Mouse (Mus musculus) neutrophil, adult 65 days (primary cell): Measurements from ENCODE around the gene Eipr1. TPM values are rescaled to one million over a fixed set of nuclear protein-coding genes. Genes with fewer than 3 reads are reported as not detected.

Experiments
- total RNA-seq: library from RNA; stranded (reverse); gene quantifications from 2 replicates; pipeline ENCODE4 v1.2.4, GENCODE M21; 2023

The Eipr1 gene
- total RNA-seq: 15.9 and 17.5 TPM in 2 replicates

DNA sequence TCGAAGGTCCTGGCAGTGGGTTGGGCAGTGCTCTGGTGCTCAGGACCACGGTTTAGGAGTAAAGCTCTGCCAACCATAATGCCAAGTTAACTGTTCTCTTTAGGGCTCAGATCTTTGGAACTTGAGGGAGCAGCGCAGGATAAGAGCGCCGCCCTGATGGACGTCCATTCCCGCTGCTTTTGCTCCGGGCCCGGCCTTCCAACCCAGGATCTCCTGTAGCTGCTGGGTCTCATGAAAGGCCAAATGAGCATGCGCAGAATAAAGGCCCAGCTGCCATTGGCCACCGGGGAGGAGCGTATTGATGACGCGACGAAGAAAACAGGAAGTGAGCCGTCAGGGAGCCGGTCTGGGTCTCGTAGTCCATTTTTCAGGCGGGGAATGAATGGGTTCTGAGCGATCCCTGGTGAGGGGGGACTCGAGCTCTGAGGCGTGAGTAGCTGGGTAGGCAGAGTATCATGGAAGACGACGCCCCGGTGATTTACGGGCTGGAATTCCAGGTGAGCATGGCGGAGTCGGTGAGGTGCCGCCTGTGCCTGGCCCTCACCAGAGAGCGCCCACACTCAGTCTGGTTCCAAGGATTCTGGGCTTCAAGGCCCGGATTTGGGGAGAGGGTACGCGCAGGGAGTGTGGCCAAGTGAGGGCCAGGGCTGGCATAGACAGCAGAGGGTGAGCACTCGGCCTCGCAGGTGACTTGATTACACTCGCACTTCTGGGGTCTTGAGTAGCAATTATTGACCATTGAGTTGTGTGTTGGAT lies at the start of gene Eipr1:
Gene Eipr1 (plus strand): TSS at position 296 of the 756 bp plus-strand sequence.

DNA sequence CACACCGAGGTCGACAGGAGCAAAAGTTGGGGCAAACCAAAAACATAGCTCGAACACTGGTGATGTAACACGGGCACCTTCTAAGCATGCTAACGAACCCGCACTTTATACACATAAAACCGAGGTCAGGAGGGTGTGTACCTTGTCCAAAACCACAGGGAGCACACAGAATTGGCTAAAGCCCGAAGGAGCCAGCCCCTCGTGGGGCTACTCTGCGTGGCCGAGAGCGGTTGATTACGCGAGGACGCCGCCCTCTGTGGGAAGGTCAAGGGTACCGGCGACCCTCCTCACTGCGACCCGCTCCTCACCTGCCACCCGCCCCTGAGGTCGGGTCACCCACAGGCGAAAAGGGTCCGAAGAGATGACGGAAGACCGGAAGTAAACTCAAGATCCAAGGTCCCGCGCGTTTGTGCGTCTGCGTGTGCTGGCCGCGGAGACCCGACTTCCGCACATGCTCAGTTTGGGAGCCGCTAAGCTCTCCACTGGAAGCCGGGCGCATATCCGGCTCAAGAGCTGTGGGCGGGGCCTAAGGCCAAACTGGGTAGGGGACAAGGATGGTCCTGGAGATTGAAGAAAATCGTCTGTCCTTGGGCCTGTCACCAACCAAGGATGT lies 1.5 kb upstream of the Eipr1 start, which contains the start of gene Trappc12:
Gene Trappc12 (minus strand): TSS at position 452 of the 613 bp plus-strand sequence.

Other genes with a start within 250 kb of the Eipr1 start
- 0.36 and 0.54 TPM in 2 replicates for gene Dcdc2c, start 199.4 kb upstream of the Eipr1 start, total RNA-seq
- not detected in 2 replicates for gene Allc, start 169.3 kb upstream of the Eipr1 start, total RNA-seq
- 0.44 TPM in 1 of 2 replicates, not detected in the other for gene Colec11, start 128.4 kb upstream of the Eipr1 start, total RNA-seq
- gene Rps7, start 115.8 kb upstream of the Eipr1 start, total RNA-seq: 250 and 257 TPM in 2 replicates
- 7.7 and 9.5 TPM in 2 replicates for gene Rnaseh1, start 102.2 kb upstream of the Eipr1 start, total RNA-seq
- 8.6 and 11.0 TPM in 2 replicates for gene Adi1, start 76.6 kb upstream of the Eipr1 start, total RNA-seq
- 17.5 and 19.1 TPM in 2 replicates for gene Trappc12, start 1.3 kb upstream of the Eipr1 start, total RNA-seq